Mouse (Mus musculus) embryonic facial prominence, embryonic 15.5 days (tissue): ENCODE data around the gene 1700122O11Rik. TPM values are rescaled to one million over a fixed set of nuclear protein-coding genes. Genes with fewer than 3 reads are reported as not detected.

Source experiments
- polyA plus RNA-seq: library from polyadenylated mRNA; unstranded; fragments of >200 nt; fragmentation: Nextera tagmentation; extraction: Ambion mirVana; gene quantifications from 2 replicates; pipeline ENCODE4 v1.2.1, GENCODE M21; 2015

1700122O11Rik gene
- polyA plus RNA-seq, 1 experiment from 2014 or later = not detected

Other genes starting within 250 kb of the 1700122O11Rik start
- 21.2 and 25.3 TPM in 2 replicates for gene Mdfi, start 203.6 kb downstream of the 1700122O11Rik start, polyA plus RNA-seq
- gene Foxp4, start 113.6 kb downstream of the 1700122O11Rik start, polyA plus RNA-seq = 17.0 and 19.3 TPM in 2 replicates
- not detected in 2 replicates for gene 1700067P10Rik, start 51.0 kb upstream of the 1700122O11Rik start, polyA plus RNA-seq
- gene 9830107B12Rik, start 108.0 kb upstream of the 1700122O11Rik start, polyA plus RNA-seq = not detected in 2 replicates
- gene A530064D06Rik, start 129.0 kb upstream of the 1700122O11Rik start, polyA plus RNA-seq = 0.35 TPM in 1 of 2 replicates, not detected in the other
- gene Trem1, start 194.5 kb upstream of the 1700122O11Rik start, polyA plus RNA-seq = 0.11 TPM in 1 of 2 replicates, not detected in the other
- gene Trem3, start 209.5 kb upstream of the 1700122O11Rik start, polyA plus RNA-seq = not detected in 2 replicates
- 0.15 and 0.42 TPM in 2 replicates for gene Treml4, start 226.0 kb upstream of the 1700122O11Rik start, polyA plus RNA-seq